In the genomic region with DNA sequence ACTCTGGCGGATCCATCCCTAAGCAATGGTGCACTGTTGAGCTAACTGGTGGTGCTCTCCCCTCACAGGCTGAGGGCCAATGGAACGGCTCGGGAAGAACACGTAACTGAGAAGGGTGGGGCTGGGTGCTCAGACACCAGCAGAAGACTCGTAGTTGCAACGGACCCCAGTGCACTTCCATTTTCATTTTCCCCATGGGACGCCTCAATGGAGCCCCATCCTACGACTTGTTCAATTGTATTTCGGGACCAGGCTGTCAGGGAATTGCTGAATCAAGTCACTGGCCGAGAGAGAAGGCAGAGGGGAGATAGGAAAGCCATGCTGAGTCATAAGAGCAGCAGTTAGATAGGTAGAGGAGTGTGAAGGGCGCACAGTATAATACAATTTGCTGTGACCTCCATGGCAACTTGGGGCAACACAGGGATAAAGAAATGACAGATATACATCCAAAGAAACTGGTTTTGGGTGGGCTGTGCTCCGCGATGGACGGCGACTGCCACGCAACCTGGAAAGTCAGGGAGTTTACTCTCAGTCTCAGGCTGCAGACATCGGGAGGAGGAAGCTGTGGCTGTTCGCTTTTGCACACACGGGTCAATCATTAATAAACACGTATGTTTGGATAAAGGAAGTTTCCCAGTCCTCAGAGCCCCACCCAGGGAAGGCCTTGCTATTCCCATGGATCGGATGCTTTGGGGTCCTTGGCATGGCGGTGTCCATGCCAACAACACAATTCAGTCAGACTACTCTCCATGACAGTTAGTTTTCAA, we compare ENCODE assay signal across 8 mouse cellular contexts.
DNase-seq lines count a peak whose midpoint lies in the region; ATAC-seq and TF ChIP-seq lines count a peak whose summit lies in the region.

No protein-coding gene starts in this region.

- TF ChIP-seq POLR2A in spleen, adult 2 months (IDR thresholded peaks at IDR 0.05; ENCODE audit: low read depth, low read length): no peak

- H3K9ac ChIP-seq in lung, embryonic 16.5 days (ENCODE audit: low read length): no peak overlapping the region

- no peak overlapping the region for H3K27ac ChIP-seq in spleen, adult 2 months (ENCODE audit: insufficient read depth, low read length)
- no peak overlapping the region for H3K27ac ChIP-seq in lung, embryonic 16.5 days (ENCODE audit: low read length)

- WGBS in spleen, adult 2 months: 73% methylated on average over 22 of the region's 22 CpGs
- WGBS in lung, embryonic 16.5 days: 75% methylated on average over 22 of the region's 22 CpGs

- no peaks in the 10 kb centered on the region for H3K4me1 ChIP-seq in spleen, adult 2 months (ENCODE audit: control insufficient read depth, insufficient read depth, insufficient read length)
- H3K4me1 ChIP-seq in lung, embryonic 16.5 days (replicated peaks; ENCODE audit: control insufficient read depth, insufficient read depth, low read length): no peaks in the 10 kb centered on the region

- no peaks in the 10 kb centered on the region for H3K9me3 ChIP-seq in lung, embryonic 16.5 days (ENCODE audit: control insufficient read depth, low read length)

- no peaks in the 10 kb centered on the region for H3K27me3 ChIP-seq in spleen, adult 2 months (ENCODE audit: control insufficient read depth, insufficient read depth, low read length)
- no peaks in the 10 kb centered on the region for H3K27me3 ChIP-seq in lung, embryonic 16.5 days (ENCODE audit: control insufficient read depth, insufficient read depth, low read depth, low read length)

- no peak for TF ChIP-seq CTCF in spleen, adult 2 months (IDR thresholded peaks at IDR 0.05; ENCODE audit: extremely low read depth, insufficient read depth, insufficient read length, insufficient replicate concordance)

- H3K4me2 ChIP-seq in lung, embryonic 16.5 days (ENCODE audit: low read depth, low read length): peak overlapping the region; percentile 30

- H3K4me3 ChIP-seq in spleen, adult 2 months (ENCODE audit: extremely low read depth, insufficient read depth, insufficient read length): peak overlapping the region; percentile 36; the same call in 1 of the 2 replicates
- H3K4me3 ChIP-seq in lung, embryonic 16.5 days (ENCODE audit: low read length): peak overlapping the region; percentile 28

- H3K36me3 ChIP-seq in spleen, adult 2 months (ENCODE audit: control insufficient read depth, insufficient read depth, low read length): no peaks in the 10 kb centered on the region
- no peaks in the 10 kb centered on the region for H3K36me3 ChIP-seq in lung, embryonic 16.5 days (ENCODE audit: control insufficient read depth, insufficient read depth, low read length)

- peak; percentile 13 for DNase-seq in adrenal gland, postnatal 10 days
- DNase-seq in adrenal gland, postnatal 25 days: no peak
- peak in 1 of 2 experiments; percentile 12 for DNase-seq in spleen, adult 2 months (ENCODE audit: low read depth in 1 of 2, low spot score in 2 of 2)
- no peak for DNase-seq in spleen, postnatal 14 days (ENCODE audit: low spot score in 2 of 2)
- DNase-seq in thymus, postnatal 4 days: peak; percentile 46
- no peak for DNase-seq in frontal cortex, postnatal 10 days (ENCODE audit: low spot score in 2 of 2)

- no peak for ATAC-seq in lung, embryonic 16.5 days (ENCODE audit: low read depth)
- no peak for ATAC-seq in frontal cortex, adult (ENCODE audit: low TSS enrichment)

Comparison
In these comparisons a context has a peak if more than half of its experiments do, and no peak if none do; other contexts are left out.
1. DNase-seq: peak in adrenal gland, postnatal 10 days (single experiment) and thymus, postnatal 4 days (single experiment); none in adrenal gland, postnatal 25 days (single experiment), spleen, postnatal 14 days (0 of 2) and frontal cortex, postnatal 10 days (0 of 2).